Comparison of ENCODE assay signal across 13 mouse cellular contexts in the genomic region with DNA sequence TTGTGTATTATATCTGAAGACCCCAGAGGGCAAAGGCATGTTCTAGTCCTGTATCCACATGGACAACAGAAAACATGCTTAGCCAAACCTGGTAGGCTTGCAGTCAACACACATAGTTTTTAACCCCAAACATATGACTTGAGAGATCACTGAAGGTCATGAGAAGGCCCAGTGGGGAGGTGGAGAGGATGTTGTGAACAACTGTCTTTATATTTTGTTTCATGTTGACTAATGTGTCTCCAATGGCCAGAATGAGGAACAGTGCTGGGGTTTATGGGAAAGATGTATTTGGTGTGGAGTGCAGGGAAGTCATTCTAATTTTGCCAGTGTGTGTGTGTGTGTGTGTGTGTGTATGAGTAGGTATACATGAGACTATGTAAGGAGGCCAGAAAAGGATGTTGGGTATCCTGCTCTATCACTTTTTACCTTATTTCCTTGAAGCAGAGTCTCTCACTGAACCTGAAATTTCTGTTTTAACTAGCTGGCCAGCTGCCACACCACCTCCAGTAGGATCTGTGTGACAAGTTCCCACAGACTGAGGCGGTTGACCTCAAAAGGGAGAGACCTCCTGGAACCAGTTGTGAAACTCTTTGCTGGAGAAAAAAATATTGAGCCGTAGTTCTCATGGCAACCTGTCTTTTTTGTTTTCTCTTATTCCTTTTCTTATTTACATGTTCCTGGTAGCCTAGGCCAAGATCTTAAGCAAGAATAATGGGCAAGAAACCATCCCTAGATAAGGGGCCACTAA. TPM values are rescaled to one million over a fixed set of nuclear protein-coding genes. Genes with fewer than 3 reads are reported as not detected.
DNase-seq lines count a peak whose midpoint lies in the region; ATAC-seq and TF ChIP-seq lines count a peak whose summit lies in the region.
"Had no signal": no experiment of that assay in that cellular context is flagged by ENCODE, and none has a peak within 500 bp of the region (broad histone marks: within the 10 kb centered on the region; RNA-seq: fewer than 3 reads in every experiment).

No protein-coding gene starts in this region.

- TF ChIP-seq POLR2A in thymus, adult 2 months (IDR thresholded peaks at IDR 0.05; ENCODE audit: control insufficient read depth, extremely low read depth, insufficient read depth, low read length, poor library complexity), result no peak

- peaks cover 38% of the 10 kb centered on the region for H3K9me3 ChIP-seq in limb, embryonic 11.5 days (ENCODE audit: control insufficient read depth, low read length)
- peaks cover 46% of the 10 kb centered on the region for H3K9me3 ChIP-seq in hindbrain, embryonic 14.5 days (ENCODE audit: control insufficient read depth, low read length)

- no peaks in the 10 kb centered on the region for H3K36me3 ChIP-seq in thymus, adult 2 months (ENCODE audit: control insufficient read depth, insufficient read depth, low read length)
- H3K36me3 ChIP-seq in limb, embryonic 11.5 days (ENCODE audit: control insufficient read depth, insufficient read depth, low read length), result no peaks in the 10 kb centered on the region
- H3K36me3 ChIP-seq in hindbrain, embryonic 14.5 days (replicated peaks; ENCODE audit: control insufficient read depth, insufficient read depth), result no peaks in the 10 kb centered on the region
- H3K36me3 ChIP-seq: heart, embryonic 13.5 days; liver, embryonic 15.5 days had no signal

- no peak for TF ChIP-seq CTCF in thymus, adult 2 months (IDR thresholded peaks at IDR 0.05; ENCODE audit: borderline replicate concordance, control insufficient read depth, extremely low read depth, insufficient read depth, low read length, poor library complexity)

- H3K27ac ChIP-seq in thymus, adult 2 months (ENCODE audit: control insufficient read depth, insufficient read depth, low read length), result no peak overlapping the region
- H3K27ac ChIP-seq in limb, embryonic 11.5 days (replicated peaks; ENCODE audit: low read depth, low read length), result no peak overlapping the region
- H3K27ac ChIP-seq in hindbrain, embryonic 14.5 days, result no peak overlapping the region
- H3K27ac ChIP-seq: heart, embryonic 13.5 days; liver, embryonic 15.5 days had no signal

- no peak overlapping the region for H3K4me2 ChIP-seq in limb, embryonic 11.5 days (ENCODE audit: low read depth, severe bottlenecking)
- no peak overlapping the region for H3K4me2 ChIP-seq in hindbrain, embryonic 14.5 days (replicated peaks)
- H3K4me2 ChIP-seq: heart, embryonic 13.5 days; liver, embryonic 15.5 days had no signal

- intact Hi-C loops in heart, postnatal 25 days (cut with DNase I), result no loop called here

- H3K27me3 ChIP-seq in thymus, adult 2 months (ENCODE audit: control insufficient read depth, insufficient read depth, low read length), result no peaks in the 10 kb centered on the region
- H3K27me3 ChIP-seq in limb, embryonic 11.5 days (ENCODE audit: control insufficient read depth, insufficient read depth, low read length), result no peaks in the 10 kb centered on the region
- H3K27me3 ChIP-seq in hindbrain, embryonic 14.5 days (ENCODE audit: control insufficient read depth, insufficient read depth, low read length), result no peaks in the 10 kb centered on the region
- H3K27me3 ChIP-seq: heart, embryonic 13.5 days; liver, embryonic 15.5 days had no signal

- peak; percentile 93 for DNase-seq in heart, adult 11 months
- DNase-seq in heart, postnatal 25 days (ENCODE audit: low spot score), result no peak
- peak; percentile 3 for DNase-seq in thymus, adult 2 months
- no peak for DNase-seq in thymus, adult 18-20 months
- DNase-seq in limb, embryonic 11.5 days (ENCODE audit: low spot score), result peak; percentile 28
- peak; percentile 88 for DNase-seq in urinary bladder, postnatal 14 days (ENCODE audit: low spot score)
- no peak for DNase-seq in left cerebral cortex, adult 18-20 months (ENCODE audit: low spot score in 2 of 2)
- DNase-seq in hindbrain, embryonic 14.5 days (ENCODE audit: low spot score), result no peak
- DNase-seq: layer of hippocampus, adult 9-11 months; thymus, postnatal 14 days had no signal

- no peaks in the 10 kb centered on the region for H3K4me1 ChIP-seq in thymus, adult 2 months (replicated peaks; ENCODE audit: control insufficient read depth, insufficient read depth, low read length)
- no peaks in the 10 kb centered on the region for H3K4me1 ChIP-seq in limb, embryonic 11.5 days (ENCODE audit: control insufficient read depth, insufficient read depth, low read length)
- no peaks in the 10 kb centered on the region for H3K4me1 ChIP-seq in hindbrain, embryonic 14.5 days (replicated peaks; ENCODE audit: control insufficient read depth, insufficient read depth, low read length)
- H3K4me1 ChIP-seq: heart, embryonic 13.5 days; liver, embryonic 15.5 days had no signal

- no peak overlapping the region for H3K4me3 ChIP-seq in thymus, adult 2 months (ENCODE audit: control insufficient read depth, insufficient read depth, low read length)
- no peak overlapping the region for H3K4me3 ChIP-seq in limb, embryonic 11.5 days (ENCODE audit: low read depth, low read length)
- no peak overlapping the region for H3K4me3 ChIP-seq in hindbrain, embryonic 14.5 days (replicated peaks; ENCODE audit: low read length)
- H3K4me3 ChIP-seq: heart, embryonic 13.5 days; liver, embryonic 15.5 days had no signal

- no peak for ATAC-seq in limb, embryonic 11.5 days (ENCODE audit: insufficient number of reproducible peaks, low FRiP score, low TSS enrichment, low read depth)
- no peak for ATAC-seq in hindbrain, embryonic 14.5 days (ENCODE audit: low FRiP score)

- H3K9ac ChIP-seq in limb, embryonic 11.5 days (ENCODE audit: low read length), result no peak overlapping the region
- H3K9ac ChIP-seq in hindbrain, embryonic 14.5 days, result no peak overlapping the region
- H3K9ac ChIP-seq: heart, embryonic 13.5 days; liver, embryonic 15.5 days had no signal

- 73% methylated on average over 2 of the region's 2 CpGs for WGBS in thymus, adult 2 months
- 76% methylated on average over 2 of the region's 2 CpGs for WGBS in limb, embryonic 11.5 days
- WGBS in hindbrain, embryonic 14.5 days, result 75% methylated on average over 2 of the region's 2 CpGs

RNA-seq across cellular contexts. Expression of gene Mroh2a, which starts 2.6 kb away (rescaled TPM):
- total RNA-seq in heart, postnatal 25 days (2021), result under 1 TPM; 0.28 to 0.42 TPM
- 0.29 and 0.96 TPM in 2 replicates for polyA plus RNA-seq in thymus, adult 2 months (2012; rRNA removed)
- 1.6 and 1.9 TPM in 2 replicates for polyA plus RNA-seq in limb, embryonic 11.5 days (2014; fragmentation: Nextera tagmentation; extraction: Ambion mirVana)
- under 1 TPM in 1 of 2 experiments, not detected in 1; 0.58 TPM for total RNA-seq in left cerebral cortex, adult 18-20 months (2021)
- 1.1 and 2.0 TPM in 2 replicates for polyA plus RNA-seq in hindbrain, embryonic 14.5 days (2014; fragmentation: Nextera tagmentation; extraction: Ambion mirVana)

RNA-seq across cellular contexts. Expression of gene Ugt1a1, which starts 12.4 kb away (rescaled TPM):
- total RNA-seq in heart, postnatal 25 days (2021), result not detected
- 0.47 and 0.64 TPM in 2 replicates for polyA plus RNA-seq in thymus, adult 2 months (2012; rRNA removed)
- polyA plus RNA-seq in limb, embryonic 11.5 days (2014; fragmentation: Nextera tagmentation; extraction: Ambion mirVana), result not detected in 2 replicates
- not detected for total RNA-seq in left cerebral cortex, adult 18-20 months (2021)
- polyA plus RNA-seq in hindbrain, embryonic 14.5 days (2014; fragmentation: Nextera tagmentation; extraction: Ambion mirVana), result not detected in 2 replicates
- polyA plus RNA-seq: heart, embryonic 13.5 days had no signal

RNA-seq across cellular contexts. Expression of gene Dnajb3, which starts 18.6 kb away (rescaled TPM):
- under 1 TPM; 0.42 TPM for total RNA-seq in heart, postnatal 25 days (2021)
- 0.82 and 1.5 TPM in 2 replicates for polyA plus RNA-seq in thymus, adult 2 months (2012; rRNA removed)
- polyA plus RNA-seq in limb, embryonic 11.5 days (2014; fragmentation: Nextera tagmentation; extraction: Ambion mirVana), result 10.7 and 12.8 TPM in 2 replicates
- 1 to 10 TPM; 1.2 TPM for total RNA-seq in left cerebral cortex, adult 18-20 months (2021)
- polyA plus RNA-seq in hindbrain, embryonic 14.5 days (2014; fragmentation: Nextera tagmentation; extraction: Ambion mirVana), result 11.9 and 16.5 TPM in 2 replicates
- total RNA-seq: monocyte, adult 5-6 weeks had no signal

RNA-seq across cellular contexts. Expression of gene Ugt1a2, which starts 23.8 kb away (rescaled TPM):
- total RNA-seq in heart, postnatal 25 days (2021), result not detected
- 0.09 and 0.32 TPM in 2 replicates for polyA plus RNA-seq in thymus, adult 2 months (2012; rRNA removed)
- polyA plus RNA-seq in limb, embryonic 11.5 days (2014; fragmentation: Nextera tagmentation; extraction: Ambion mirVana), result not detected in 2 replicates
- total RNA-seq in left cerebral cortex, adult 18-20 months (2021), result not detected
- polyA plus RNA-seq in hindbrain, embryonic 14.5 days (2014; fragmentation: Nextera tagmentation; extraction: Ambion mirVana), result not detected in 2 replicates
- polyA plus RNA-seq: heart, embryonic 13.5 days had no signal

RNA-seq across cellular contexts. Expression of gene Hjurp, which starts 53.2 kb away (rescaled TPM):
- 10 to 100 TPM; 14.5 to 14.6 TPM for total RNA-seq in heart, postnatal 25 days (2021)
- 168 and 197 TPM in 2 replicates for polyA plus RNA-seq in thymus, adult 2 months (2012; rRNA removed)
- polyA plus RNA-seq in limb, embryonic 11.5 days (2014; fragmentation: Nextera tagmentation; extraction: Ambion mirVana), result 174 and 204 TPM in 2 replicates
- 10 to 100 TPM; 46.6 to 48.6 TPM for total RNA-seq in left cerebral cortex, adult 18-20 months (2021)
- polyA plus RNA-seq in hindbrain, embryonic 14.5 days (2014; fragmentation: Nextera tagmentation; extraction: Ambion mirVana), result 64.1 and 64.5 TPM in 2 replicates

Comparison
In these comparisons a context has a peak if more than half of its experiments do, and no peak if none do; other contexts are left out.
1. DNase-seq: peak in heart, adult 11 months (single experiment), thymus, adult 2 months (single experiment), limb, embryonic 11.5 days (single experiment) and urinary bladder, postnatal 14 days (single experiment); none in heart, postnatal 25 days (single experiment), thymus, adult 18-20 months (0 of 2), left cerebral cortex, adult 18-20 months (0 of 2) and hindbrain, embryonic 14.5 days (single experiment).